Mouse (Mus musculus) heart, embryonic 11.5 days (tissue): ENCODE measurements around the gene Mgat1. TPM values are rescaled to one million over a fixed set of nuclear protein-coding genes. Genes with fewer than 3 reads are reported as not detected.
A peak's percentile ranks its signal among the peaks of the same experiment; 100 is the strongest.
"Not testable (repeated sequence)": the region's sequence is repeated elsewhere in the genome, so short reads cannot be mapped to it uniquely, and the experiment has no call there.

Experiments
- ATAC-seq: fragments of 200-750 bp; cut with Nextera tagmentation; replicated peaks from 2 replicates; pipeline ENCODE4 v1.8.0; 2017; ENCODE audit warnings: moderate library complexity; ENCODE audit not compliant: insufficient number of reproducible peaks, low FRiP score, low TSS enrichment
- H3K27ac ChIP-seq: fragments of 300-500 bp; sonication (generic); 2 replicates; pipeline ENCODE4 v1.5.1; 2014; ENCODE audit warnings: mild to moderate bottlenecking, low read depth, low read length
- H3K27me3 ChIP-seq: fragments of 300-500 bp; sonication (generic); 2 replicates; pipeline ENCODE4 v1.6.1; 2014; ENCODE audit warnings: mild to moderate bottlenecking, low read length, mixed read lengths; ENCODE audit not compliant: control insufficient read depth, insufficient read depth
- H3K36me3 ChIP-seq: fragments of 300-500 bp; sonication (generic); 2 replicates; pipeline ENCODE4 v1.6.1; 2014; ENCODE audit warnings: mild to moderate bottlenecking, low read length, moderate library complexity, mixed read lengths; ENCODE audit not compliant: control insufficient read depth, insufficient read depth
- H3K4me1 ChIP-seq: fragments of 300-500 bp; sonication (generic); 2 replicates; pipeline ENCODE4 v1.6.1; 2014; ENCODE audit warnings: low read length; ENCODE audit not compliant: control insufficient read depth, insufficient read depth
- H3K4me2 ChIP-seq: fragments of 300-500 bp; sonication (generic); 2 replicates; pipeline ENCODE4 v1.6.1; 2014; ENCODE audit warnings: mild to moderate bottlenecking, moderate library complexity
- H3K4me3 ChIP-seq: fragments of 300-500 bp; sonication (generic); 2 replicates; pipeline ENCODE4 v1.5.1; 2014; ENCODE audit warnings: low read depth, low read length
- H3K9ac ChIP-seq: fragments of 300-500 bp; sonication (generic); 2 replicates; pipeline ENCODE4 v1.6.1; 2014; ENCODE audit warnings: mild to moderate bottlenecking, low read depth, low read length, moderate library complexity
- H3K9me3 ChIP-seq: fragments of 300-500 bp; sonication (generic); replicated peaks from 2 replicates; pipeline ENCODE4 v1.6.1; 2016; ENCODE audit warnings: low read length; ENCODE audit not compliant: control insufficient read depth
- WGBS: fragments of 180-500 bp; shearing (Covaris S2); extraction: QIAGEN DNeasy Blood & Tissue Kit; methylation state at CpG from one replicate; pipeline ENCODE4 v1.1.7; 2014; ENCODE audit not compliant: insufficient replicate concordance; 5-methylcytosine and 5-hydroxymethylcytosine counted together
- polyA plus RNA-seq: library from polyadenylated mRNA; unstranded; fragments of >200 nt; fragmentation: Nextera tagmentation; extraction: Ambion mirVana; gene quantifications from 2 replicates; pipeline ENCODE4 v1.2.1, GENCODE M21; 2014

Gene Mgat1
- polyA plus RNA-seq = 32.9 and 39.1 TPM in 2 replicates

- H3K4me3 ChIP-seq = peak within 1 kb of the TSS; percentile 57
- H3K4me2 ChIP-seq = peak within 1 kb of the TSS; percentile 68
- peak; percentile 92 for ATAC-seq
- H3K9me3 ChIP-seq = no peaks in the 10 kb centered on the region
- peak within 1 kb of the TSS; percentile 92 for H3K27ac ChIP-seq
- no peaks in the 10 kb centered on the region for H3K27me3 ChIP-seq
- WGBS = under 1% methylated on average over 58 of the region's 60 CpGs
- H3K36me3 ChIP-seq = no peaks in the 10 kb centered on the region
- peak within 1 kb of the TSS; percentile 73 for H3K9ac ChIP-seq
- H3K4me1 ChIP-seq = peaks cover 26% of the 10 kb centered on the region
Measured at GRCm38 (mm10) chr11:49243727-49244594, at the start of gene Mgat1. TSS of gene Mgat1 (plus strand) at chr11:49244191.

- not testable (repeated sequence) for H3K4me1 ChIP-seq, H3K27me3 ChIP-seq, H3K36me3 ChIP-seq, ATAC-seq, H3K9me3 ChIP-seq, H3K9ac ChIP-seq, H3K4me2 ChIP-seq, H3K27ac ChIP-seq, H3K4me3 ChIP-seq
- WGBS = 91% methylated on average over 9 of the region's 9 CpGs
Measured at GRCm38 (mm10) chr11:49194771-49195170, 49.2 kb upstream of the Mgat1 start.

- Histone ChIP-seq H3K9ac (no peak overlapping the region), H3K4me1 (no peaks in the 10 kb centered on the region), H3K4me2 (no peak overlapping the region), H3K36me3 (no peaks in the 10 kb centered on the region), H3K27ac (no peak overlapping the region), H3K27me3 (no peaks in the 10 kb centered on the region), H3K9me3 (no peaks in the 10 kb centered on the region), H3K4me3 (no peak overlapping the region)
- WGBS = 69% methylated on average over 7 of the region's 7 CpGs
- ATAC-seq = no peak
Measured at GRCm38 (mm10) chr11:49195819-49196322, 48.1 kb upstream of the Mgat1 start.

- Histone ChIP-seq H3K4me3 (no peak overlapping the region), H3K9me3 (no peaks in the 10 kb centered on the region), H3K27ac (no peak overlapping the region), H3K27me3 (no peaks in the 10 kb centered on the region), H3K4me2 (no peak overlapping the region), H3K4me1 (peaks cover 9% of the 10 kb centered on the region), H3K36me3 (no peaks in the 10 kb centered on the region), H3K9ac (no peak overlapping the region)
- no peak for ATAC-seq
Measured at GRCm38 (mm10) chr11:49200666-49201065, 43.3 kb upstream of the Mgat1 start.

GRCm38 (mm10) chr11:49201142-49201541, 42.8 kb upstream of the Mgat1 start:
- Histone ChIP-seq H3K4me3 (no peak overlapping the region), H3K27ac (no peak overlapping the region), H3K4me2 (no peak overlapping the region), H3K27me3 (no peaks in the 10 kb centered on the region), H3K9me3 (no peaks in the 10 kb centered on the region), H3K9ac (no peak overlapping the region), H3K36me3 (no peaks in the 10 kb centered on the region), H3K4me1 (peaks cover 9% of the 10 kb centered on the region)
- ATAC-seq = no peak

GRCm38 (mm10) chr11:49202071-49202470, 41.9 kb upstream of the Mgat1 start:
- H3K4me2 ChIP-seq = peak overlapping the region; percentile 80
- H3K9ac ChIP-seq = peak overlapping the region; percentile 99
- H3K27me3 ChIP-seq = no peaks in the 10 kb centered on the region
- 56% methylated on average over 2 of the region's 2 CpGs for WGBS
- H3K27ac ChIP-seq = peak overlapping the region; percentile 100
- H3K36me3 ChIP-seq = peaks cover 2% of the 10 kb centered on the region; the same call in 1 of the 2 replicates
- H3K9me3 ChIP-seq = no peaks in the 10 kb centered on the region
- ATAC-seq = no peak
- H3K4me1 ChIP-seq = peaks cover 12% of the 10 kb centered on the region
- peak overlapping the region; percentile 94 for H3K4me3 ChIP-seq

- Histone ChIP-seq H3K4me2 (peak overlapping the region; percentile 80), H3K9ac (peak overlapping the region; percentile 99), H3K4me3 (peak overlapping the region; percentile 94), H3K4me1 (peaks cover 12% of the 10 kb centered on the region), H3K36me3 (peaks cover 2% of the 10 kb centered on the region; the same call in 1 of the 2 replicates), H3K27me3 (no peaks in the 10 kb centered on the region), H3K27ac (peak overlapping the region; percentile 100), H3K9me3 (no peaks in the 10 kb centered on the region)
- WGBS = 4% methylated on average over 10 of the region's 10 CpGs
- 0 out of 2 replicates have a peak, but pooled peaks have one; percentile 20 for ATAC-seq
Measured at GRCm38 (mm10) chr11:49202523-49203061, 41.4 kb upstream of the Mgat1 start.

GRCm38 (mm10) chr11:49203129-49203768, 40.7 kb upstream of the Mgat1 start, which contains the start of gene Zfp62:
TSS of gene Zfp62 (plus strand) at chr11:49203292.
- Histone ChIP-seq H3K36me3 (peaks cover 2% of the 10 kb centered on the region; the same call in 1 of the 2 replicates), H3K4me2 (peak within 1 kb of the TSS; percentile 80), H3K27ac (peak within 1 kb of the TSS; percentile 100), H3K4me1 (peaks cover 12% of the 10 kb centered on the region), H3K9me3 (no peaks in the 10 kb centered on the region), H3K9ac (peak within 1 kb of the TSS; percentile 99), H3K27me3 (no peaks in the 10 kb centered on the region), H3K4me3 (peak within 1 kb of the TSS; percentile 94)
- ATAC-seq = peak; percentile 90
- WGBS = under 1% methylated on average over 47 of the region's 47 CpGs
